Mouse (Mus musculus) heart, adult 2 months (tissue): ENCODE data around the gene 4930548H24Rik.

Experiments used
- CTCF ChIP-seq: fragments of 200-600 bp; IDR thresholded peaks from 2 replicates; pipeline ENCODE4 v1.8.1; 2022; ENCODE audit warnings: antibody characterized with exemption, mild to moderate bottlenecking, moderate library complexity
- EP300 ChIP-seq: fragments of 200-500 bp; IDR thresholded peaks from 2 replicates; pipeline ENCODE4 v1.6.1; 2011; ENCODE audit warnings: low read depth, low read length, control low read depth; ENCODE audit not compliant: insufficient read depth
- POLR2A ChIP-seq: fragments of 200-500 bp; IDR thresholded peaks from 2 replicates; pipeline ENCODE4 v1.6.1; 2011; ENCODE audit warnings: mild to moderate bottlenecking, low read depth, low read length, control low read depth; ENCODE audit not compliant: insufficient read depth

- TF ChIP-seq CTCF = no peak
- no peak for TF ChIP-seq EP300
- TF ChIP-seq POLR2A = no peak
Measured at GRCm38 (mm10) chr5:31485440-31485839, at the start of gene 4930548H24Rik.
